Mouse (Mus musculus) left cerebral cortex, postnatal 4 days (tissue): ENCODE results near the gene Large1. TPM values are rescaled to one million over a fixed set of nuclear protein-coding genes. Genes with fewer than 3 reads are reported as not detected.
"Not testable (repeated sequence)": the region's sequence is repeated elsewhere in the genome, so short reads cannot be mapped to it uniquely, and the experiment has no call there.

Experiments
- DNase-seq: peaks from one replicate; pipeline ENCODE4 v3.0.0-alpha.2; 2022
- intact Hi-C: fragments of 180-260 bp; cut with DNase I; formaldehyde crosslinking; loops from one replicate; pipeline ENCODE4 v1.15.1; 2025
- total RNA-seq, 2 experiments: library from RNA; stranded (reverse); gene quantifications; 2 replicates each; pipeline ENCODE4 v1.2.3; 2021

Large1 gene
- total RNA-seq, 2 experiments from 2014 or later = 122 to 123 TPM

DNA sequence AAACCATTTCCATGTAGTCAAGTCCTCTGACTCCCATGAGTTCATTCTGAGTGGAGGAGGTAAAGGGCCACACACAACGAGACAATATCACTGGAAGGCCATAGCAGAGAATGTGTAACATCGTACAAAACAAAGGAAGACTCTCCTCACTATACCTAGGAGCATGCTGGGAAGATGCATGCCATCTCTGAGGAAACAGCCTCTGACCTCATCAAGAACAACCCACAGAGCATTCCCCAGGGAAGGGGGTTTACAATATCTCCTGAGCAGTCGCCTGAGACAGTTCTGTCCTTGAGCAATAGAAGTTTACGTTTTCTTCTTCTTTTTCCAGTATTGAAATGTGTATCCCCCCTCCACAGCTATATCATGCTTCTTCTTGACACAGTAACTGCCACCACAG lies 49.4 kb downstream of the Large1 start:
- DNase-seq = no peak
- intact Hi-C loops = no loop called here

DNA sequence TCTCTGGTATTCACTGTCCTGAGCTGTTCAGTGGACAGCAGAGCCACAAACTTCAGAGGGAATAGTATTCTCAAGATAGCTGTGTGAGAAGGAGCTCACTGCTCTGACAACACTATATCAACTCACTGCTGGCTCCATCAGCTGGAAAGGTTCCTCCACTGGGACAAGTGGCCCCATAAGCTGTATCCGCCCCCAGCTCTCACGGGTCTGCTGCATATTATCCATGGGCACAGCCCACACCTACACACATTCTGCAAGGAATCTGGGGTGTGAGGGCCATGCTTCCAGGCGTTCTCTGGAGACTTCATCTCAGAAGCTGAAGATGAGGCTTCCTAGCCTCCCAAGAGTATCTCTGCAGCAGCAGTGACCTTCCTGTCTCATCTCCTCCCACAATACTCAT lies 50.4 kb downstream of the Large1 start:
- DNase-seq = no peak
- intact Hi-C loops = no loop called here

DNA sequence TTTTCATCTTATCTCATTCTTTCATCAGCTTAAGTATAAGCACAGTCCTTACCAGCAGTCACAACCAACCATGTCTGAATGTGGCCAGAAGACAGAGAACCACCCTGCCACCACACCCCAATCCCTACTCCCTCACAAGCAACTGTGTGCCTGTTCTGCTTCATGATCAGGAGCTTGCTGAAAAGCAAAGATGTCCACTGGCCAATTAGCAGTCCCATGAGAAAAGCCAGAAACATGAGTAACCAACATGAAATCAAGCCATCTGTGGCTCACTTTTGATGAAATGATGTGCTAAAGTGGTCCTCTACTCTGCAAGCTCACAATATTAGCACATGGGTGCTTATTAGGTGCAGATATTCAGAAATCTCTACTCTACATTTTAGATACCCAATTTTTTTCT lies 57.8 kb downstream of the Large1 start:
- DNase-seq = no peak
- intact Hi-C loops = no loop called here

DNA sequence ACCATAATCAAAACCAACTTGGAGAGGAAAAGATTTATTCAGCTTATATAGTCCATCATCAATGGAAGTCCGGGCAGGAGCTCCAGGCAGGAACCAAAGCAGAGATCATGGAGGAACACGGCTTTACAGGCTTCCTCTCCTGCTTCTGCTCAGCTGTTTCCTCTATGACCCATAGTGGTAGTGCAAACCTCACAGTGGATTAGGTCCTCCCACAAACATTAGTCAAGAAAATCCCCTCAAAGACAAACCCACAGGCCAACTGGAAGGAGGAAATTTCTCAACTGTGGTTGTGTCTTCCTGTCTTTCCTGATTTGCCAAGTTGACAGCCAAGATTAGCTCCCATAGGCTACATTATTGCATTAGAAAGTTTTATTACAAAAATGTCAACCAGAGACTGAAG lies 59.7 kb downstream of the Large1 start:
- intact Hi-C loops = no loop called here
- DNase-seq = no peak

DNA sequence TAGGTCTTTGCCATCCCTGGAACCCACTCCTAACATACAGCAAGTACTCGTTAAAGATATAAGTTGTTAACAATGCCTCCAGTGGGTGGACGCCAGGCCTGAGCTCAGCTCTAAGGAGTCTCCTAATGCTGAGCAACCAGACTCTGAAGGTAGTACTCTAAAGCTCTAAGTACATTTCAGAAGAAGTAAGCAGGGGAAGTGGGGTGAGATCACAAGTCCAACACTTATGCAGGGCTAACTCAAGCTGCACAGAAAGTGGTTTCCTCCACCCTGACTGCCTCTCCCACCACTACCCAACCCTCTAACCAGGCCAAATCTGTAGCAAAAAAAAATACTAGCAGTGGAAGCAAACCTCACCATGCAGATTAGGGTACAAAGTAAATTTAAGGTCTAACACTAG lies 61.7 kb downstream of the Large1 start:
- intact Hi-C loops = no loop called here
- no peak for DNase-seq

DNA sequence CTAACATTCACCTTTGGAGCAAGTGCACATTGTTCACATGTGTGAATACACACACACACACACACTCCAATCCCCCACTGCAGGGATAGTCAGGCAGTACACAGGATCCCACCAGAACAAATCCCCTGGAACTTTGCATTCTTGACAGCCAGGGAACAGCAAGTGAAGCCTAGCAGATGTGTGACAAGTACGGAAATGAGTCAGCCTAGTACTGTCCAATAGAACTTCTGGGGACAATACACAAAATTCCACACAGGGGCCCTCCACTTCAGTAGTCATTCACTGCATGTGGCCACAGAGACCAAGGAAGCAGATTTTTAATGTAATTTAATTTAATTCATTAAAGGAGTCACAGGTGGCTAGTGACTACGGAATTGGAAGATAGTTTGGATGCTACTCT lies 62.7 kb downstream of the Large1 start:
- intact Hi-C loops = no loop called here
- DNase-seq = no peak

DNA sequence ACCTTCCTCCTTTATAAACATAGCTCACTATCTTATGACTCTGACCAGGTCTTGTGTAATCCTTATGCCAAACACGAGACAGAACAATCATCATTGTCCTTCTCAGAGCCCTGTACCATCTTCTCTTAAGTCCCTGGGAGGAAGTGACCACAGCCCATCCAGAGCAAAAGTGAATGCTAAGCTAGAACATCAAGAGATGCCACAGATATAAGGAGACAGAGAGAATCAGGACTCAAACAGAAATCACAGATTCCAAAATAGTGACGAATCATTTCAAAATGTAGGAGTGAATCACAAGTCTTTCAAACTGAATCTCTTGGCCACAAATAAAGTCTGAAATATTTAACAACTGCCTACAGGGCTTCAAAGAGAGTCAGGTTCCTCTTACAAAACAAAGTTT lies 63.5 kb downstream of the Large1 start:
- intact Hi-C loops = no loop called here
- DNase-seq = no peak

DNA sequence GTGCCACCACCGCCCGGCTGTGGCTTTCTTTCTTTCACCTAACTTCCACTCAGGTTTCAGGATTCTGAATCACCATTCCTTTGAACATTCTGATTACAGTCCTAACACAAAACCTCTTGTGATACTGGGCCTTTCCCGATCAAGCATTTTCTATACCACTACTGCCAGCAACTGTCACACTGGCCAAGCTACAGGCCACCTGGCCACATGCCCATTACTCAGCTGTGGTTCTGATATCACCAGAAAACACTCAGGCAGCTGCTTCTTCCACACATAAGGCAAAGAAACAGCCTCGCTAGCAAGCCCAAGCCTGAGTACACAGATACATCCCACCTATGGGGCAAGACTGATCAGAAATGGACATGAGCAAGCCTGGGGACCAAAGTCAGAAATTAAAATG lies 71.3 kb downstream of the Large1 start:
- intact Hi-C loops = no loop called here
- DNase-seq = peak; percentile 69

DNA sequence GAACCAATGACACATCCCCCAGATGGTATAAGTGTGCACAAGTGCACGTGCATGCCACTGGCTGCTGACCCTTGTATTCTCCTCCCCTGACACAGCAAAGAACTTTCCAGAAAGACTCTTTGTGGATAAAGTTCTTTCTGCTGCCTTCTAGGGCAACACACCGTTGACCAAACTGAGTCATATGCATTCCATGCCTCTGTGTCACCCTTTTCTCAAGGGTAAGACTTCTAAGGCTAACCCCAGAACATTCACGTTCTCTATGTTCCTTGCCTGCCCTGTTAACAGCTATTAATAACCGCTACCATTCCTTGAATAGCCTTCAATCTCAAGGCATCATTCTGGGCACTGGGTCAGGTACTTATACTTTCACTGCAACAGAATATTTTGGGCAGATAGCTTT lies 77.3 kb downstream of the Large1 start:
- intact Hi-C loops = no loop called here
- no peak for DNase-seq

DNA sequence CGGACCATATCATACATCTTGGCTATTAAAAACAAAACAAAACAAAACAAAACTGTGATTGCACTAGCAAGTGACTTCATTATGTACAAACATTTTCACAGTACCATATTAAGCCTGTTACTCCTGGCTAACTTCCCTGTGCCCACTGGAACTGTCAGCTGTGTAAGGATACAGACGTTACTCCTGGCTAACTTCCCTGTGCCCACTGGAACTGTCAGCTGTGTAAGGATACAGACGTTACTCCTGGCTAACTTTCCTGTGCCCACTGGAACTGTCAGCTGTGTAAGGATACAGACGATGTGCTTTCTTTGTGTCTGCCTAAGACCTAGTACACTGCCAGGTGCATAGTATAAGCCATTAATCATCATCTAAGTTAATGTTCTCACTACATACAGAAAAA lies 77.9 kb downstream of the Large1 start:
- DNase-seq, intact Hi-C loops: not testable (repeated sequence)

DNA sequence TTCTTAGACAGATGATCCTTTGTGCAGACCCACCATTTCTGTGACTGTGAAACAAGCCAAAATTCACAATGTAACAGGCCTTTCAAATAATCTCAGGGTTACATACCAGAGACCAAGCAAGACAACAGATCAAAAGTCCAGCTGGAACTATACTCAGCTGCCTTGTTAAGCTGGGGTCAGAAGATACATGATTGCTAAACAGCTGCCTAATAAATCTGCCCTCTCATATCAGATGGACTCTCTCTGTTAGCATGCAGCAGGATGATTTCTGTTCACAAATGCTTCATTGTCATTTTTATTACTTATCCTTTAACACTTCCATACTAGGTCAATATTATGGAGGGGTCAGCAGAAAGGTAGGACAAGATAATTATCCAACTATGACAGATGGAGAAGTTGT lies 80.2 kb downstream of the Large1 start:
- intact Hi-C loops = no loop called here
- no peak for DNase-seq

DNA sequence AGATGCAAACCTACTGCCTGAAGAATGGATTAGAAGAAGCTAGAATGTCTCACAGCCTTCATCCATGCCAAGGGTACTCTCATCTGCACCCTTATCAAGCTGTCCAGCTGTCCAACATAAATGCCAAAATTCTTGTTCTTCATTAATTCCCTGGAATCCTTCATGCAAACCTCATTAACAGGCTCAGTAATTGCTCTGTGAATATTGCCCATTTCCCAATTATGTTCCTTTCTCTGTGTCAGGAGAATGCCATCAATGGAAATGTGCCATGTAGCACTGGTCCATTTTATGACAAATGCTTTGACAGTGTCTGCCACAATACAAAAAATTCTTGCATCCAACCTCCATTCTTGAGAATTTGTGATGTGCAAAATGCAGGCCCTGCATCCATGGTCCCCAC lies 82.3 kb downstream of the Large1 start:
- DNase-seq = no peak
- intact Hi-C loops = no loop called here

DNA sequence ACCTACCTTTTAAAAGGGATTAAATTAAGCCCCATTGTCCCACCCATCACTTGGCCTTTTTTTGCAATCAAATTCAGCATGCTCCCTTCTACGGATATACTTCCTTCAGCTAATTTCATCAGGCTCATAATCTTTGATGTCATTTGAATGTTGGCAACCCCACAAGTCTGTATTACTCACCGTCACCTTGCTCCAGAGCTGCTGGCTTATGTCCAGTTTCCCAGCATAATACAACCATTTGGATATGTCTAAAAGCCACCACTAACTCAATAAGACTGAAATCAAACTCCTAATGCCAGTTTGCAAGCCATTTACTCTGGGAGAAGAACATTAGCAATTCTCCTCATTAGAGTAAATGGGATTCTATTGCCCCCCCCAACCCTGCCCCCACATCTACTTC lies 95.4 kb downstream of the Large1 start:
- intact Hi-C loops = loop anchor here (5.0 kb wide), 1 partner anchor 1544 kb away; no protein-coding TSS in a partner anchor
- no peak for DNase-seq

DNA sequence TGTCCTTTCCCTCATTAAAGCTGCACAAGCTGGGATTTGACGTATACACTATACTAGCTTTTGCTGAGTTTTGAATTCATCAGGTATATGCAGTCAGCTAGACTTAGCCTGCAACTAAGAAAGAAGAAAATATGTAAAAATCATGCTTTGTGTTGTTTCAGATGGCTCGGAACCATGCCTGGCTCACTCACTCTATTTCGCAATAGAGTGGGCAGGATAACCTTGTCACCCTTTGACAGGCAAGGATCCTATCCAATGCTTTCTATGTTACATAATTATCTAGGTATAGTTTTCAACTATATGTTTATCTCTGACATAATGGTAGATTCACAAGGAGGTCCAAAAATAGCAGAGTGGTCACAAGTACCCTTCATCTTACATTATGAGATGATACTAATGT lies 109.2 kb downstream of the Large1 start:
- intact Hi-C loops = no loop called here
- DNase-seq = no peak

DNA sequence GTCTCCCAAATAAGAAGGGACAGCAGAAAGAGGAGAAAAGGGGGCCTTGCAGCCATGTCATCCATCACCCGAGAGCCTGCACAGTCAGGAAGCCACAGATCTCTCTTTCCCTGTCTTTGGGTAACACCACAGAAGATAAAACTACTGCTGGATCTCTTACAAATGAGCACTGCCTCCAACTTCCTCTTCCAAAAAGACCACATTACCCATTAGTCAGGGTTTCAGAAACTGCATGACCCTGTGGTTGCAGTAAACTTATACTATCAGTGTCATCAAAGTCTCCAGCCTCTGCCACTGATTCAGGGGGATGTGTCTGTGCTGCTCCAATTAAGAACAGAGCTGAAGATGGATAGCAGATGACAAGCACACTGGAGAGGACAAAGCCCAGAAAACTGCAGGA lies 111.3 kb downstream of the Large1 start:
- DNase-seq = no peak
- intact Hi-C loops = no loop called here

DNA sequence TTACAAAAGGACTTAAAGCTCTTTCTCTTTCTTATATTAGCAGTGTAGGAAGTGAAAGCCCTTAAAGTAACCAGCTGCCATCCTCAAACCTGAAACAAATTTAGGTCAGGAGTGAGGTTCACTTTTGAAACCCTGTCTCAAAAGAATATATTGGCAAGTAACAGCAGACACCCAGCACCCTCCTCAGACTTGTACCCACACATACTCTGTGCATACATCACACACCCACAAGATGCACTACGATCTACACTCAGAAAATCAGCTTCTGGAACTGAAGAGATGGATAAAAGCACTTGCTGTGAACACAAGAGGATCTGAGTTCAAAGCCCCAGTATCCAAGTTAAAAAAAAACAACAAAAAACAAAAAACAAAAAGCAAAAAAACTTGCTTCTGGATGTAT lies 119.1 kb downstream of the Large1 start:
- DNase-seq = no peak
- intact Hi-C loops = loop anchor here (5.0 kb wide), 1 partner anchor 118 kb away; the partner anchor contains the start of gene Large1

DNA sequence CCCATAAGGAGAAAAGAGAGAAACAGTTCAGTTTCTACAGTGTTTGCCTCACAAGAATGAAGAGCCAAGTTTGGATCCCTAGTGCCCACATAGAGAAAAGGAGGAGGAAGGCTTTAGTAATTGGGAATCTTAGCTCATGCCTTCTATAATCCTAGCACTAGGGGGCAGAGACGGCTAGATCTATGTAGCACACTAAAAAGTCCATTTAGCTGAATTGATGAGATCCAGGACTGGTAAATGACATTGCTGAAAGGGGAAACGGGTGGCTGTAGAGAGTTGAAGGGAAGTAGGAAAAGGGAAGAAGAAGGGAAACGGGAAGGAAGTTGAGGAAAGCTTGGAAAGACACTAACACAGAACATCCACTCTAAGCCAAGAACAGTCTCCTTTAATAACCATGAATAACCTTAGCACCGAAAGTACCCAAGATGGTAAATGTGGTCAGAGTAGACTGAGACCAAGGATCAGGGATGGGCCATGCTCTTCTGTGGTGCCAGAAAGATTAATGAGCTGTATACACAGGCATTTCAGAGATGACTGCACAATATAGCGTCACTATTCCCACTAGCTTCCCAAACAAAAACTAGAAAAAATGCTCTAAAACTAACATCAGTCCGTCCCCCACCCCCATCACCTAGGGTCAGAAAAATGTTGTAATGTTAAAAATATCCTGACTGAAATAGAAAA lies 119.8 kb downstream of the Large1 start:
- peak; percentile 14 for DNase-seq
- intact Hi-C loops = loop anchor here (5.0 kb wide), 1 partner anchor 119 kb away; the partner anchor contains the start of gene Large1

DNA sequence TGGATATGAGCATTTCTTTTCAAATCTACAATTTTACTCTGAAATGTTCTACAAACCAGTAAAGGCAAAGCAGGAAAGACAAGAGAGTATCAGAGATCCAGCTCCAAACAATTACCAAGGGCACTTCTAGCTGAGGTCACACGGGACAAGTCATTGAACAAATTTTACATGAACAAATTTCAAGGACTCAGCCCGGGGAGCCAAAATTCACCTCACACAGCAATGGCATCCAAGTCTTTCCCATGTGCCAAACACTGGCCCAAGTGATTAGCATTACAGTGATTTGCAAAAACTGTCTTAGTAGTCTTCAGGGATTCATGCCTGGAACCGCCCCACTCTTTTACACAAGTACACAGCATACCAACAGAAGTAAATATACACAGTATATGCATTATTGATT lies 126.5 kb downstream of the Large1 start:
- DNase-seq = no peak
- intact Hi-C loops = loop anchor here (10.0 kb wide), 1 partner anchor 222 kb away; no protein-coding TSS in a partner anchor

DNA sequence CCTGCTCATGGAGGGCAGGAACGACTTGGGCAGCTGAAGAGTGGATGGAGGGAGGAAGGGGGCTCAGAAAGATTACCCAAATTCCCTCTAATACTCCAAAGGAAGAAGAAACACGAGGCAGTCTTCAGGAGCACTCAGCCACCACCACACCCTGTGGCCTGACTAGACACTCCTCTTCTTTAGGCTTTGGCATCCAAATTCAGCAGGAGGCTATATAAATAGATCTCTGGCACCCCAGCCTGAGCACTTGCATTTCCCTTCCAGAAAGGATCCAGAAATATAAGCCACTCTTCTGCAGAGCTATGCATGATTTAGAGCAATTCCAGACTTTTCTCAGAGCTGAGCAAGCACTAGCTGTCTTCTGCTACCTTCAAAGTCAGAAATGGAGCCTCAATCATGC lies 127.7 kb downstream of the Large1 start:
- DNase-seq = no peak
- intact Hi-C loops = loop anchor here (10.0 kb wide), 1 partner anchor 221 kb away; no protein-coding TSS in a partner anchor

DNA sequence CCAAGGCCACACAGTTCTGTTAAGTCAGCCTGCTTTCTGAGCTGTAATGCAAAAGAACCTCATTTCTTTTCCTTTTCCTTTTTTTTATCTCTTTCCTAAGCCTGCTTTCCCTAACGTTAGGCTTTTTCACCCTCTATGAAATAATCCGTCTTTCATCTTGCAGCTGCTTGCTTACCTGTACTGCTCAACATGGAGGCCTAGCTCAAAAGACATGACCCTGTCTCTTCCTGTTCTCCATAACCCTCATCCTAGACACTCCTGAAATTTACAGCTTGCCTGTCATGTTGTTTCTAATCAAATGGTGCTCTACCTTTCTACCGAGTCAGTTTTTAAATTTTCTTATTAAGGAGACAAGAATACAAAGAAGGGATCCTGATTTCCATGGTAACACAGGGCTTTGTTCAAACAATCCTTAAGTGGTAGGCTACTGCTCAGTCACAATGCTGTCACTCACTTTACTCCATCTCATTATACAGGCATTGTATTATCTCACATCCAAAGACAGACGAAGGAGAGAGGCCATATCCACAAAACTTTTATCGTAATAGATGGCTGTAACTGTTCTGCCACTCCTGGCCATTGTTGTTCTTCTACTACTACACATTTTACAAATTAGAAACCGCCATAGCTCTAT lies 134.0 kb downstream of the Large1 start:
- intact Hi-C loops = no loop called here
- no peak for DNase-seq

DNA sequence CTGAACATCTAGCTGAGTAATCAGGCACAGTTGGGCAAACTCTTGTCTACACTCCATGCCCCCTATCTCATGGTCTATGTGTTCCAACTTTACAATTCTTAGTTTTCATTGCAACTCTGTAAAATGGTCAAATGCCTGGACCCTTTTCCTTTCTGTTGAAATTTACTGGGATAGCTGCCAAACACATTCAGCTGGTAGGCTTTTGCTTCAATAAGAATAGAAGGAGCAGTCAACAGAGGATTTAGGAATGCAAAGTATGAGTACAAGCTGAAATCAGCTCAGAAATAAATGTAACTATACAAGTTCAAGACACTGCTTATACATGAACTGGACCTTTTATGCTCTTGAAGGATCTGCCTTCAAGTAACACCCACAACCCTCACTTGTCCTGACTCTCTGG lies 146.5 kb downstream of the Large1 start:
- DNase-seq = no peak
- intact Hi-C loops = no loop called here

DNA sequence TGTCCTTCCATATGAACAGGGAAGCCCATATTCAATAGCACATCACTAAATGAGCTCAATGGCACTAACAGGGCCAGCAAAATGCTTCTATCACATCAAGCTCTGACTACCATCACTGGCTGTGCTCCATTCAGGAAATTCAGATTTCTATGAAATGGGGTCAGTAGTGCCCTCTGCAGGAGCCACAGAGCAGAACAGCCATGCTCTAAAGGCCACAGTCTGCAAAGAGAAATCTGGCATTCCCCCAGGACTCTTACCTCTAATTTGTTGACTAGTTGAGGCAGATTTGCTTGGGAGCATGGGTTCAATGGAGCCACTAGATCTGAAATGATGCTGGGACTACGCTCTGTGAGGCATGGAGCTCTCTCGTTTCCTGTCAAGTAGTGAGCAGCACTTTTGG lies 151.5 kb downstream of the Large1 start:
- no peak for DNase-seq
- intact Hi-C loops = no loop called here

DNA sequence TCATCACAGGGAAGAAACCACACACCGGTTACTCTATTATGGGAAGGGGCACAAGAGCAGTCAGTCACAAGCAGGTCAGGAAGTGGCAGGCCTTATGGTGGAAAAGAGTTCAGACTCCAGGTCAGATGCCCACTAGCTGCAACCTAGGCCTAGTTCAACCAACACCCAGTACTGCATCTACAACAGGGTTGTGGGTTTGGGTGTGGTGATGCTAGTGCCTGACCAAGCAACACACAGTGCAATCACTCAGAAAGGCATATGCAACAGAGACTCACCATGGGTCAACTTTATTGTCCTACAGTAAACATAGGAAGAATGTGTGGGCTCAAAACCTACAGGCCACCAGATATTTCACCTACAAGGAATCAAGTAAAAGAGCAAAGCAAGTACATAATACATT lies 155.6 kb downstream of the Large1 start:
- no peak for DNase-seq
- intact Hi-C loops = no loop called here
